Mouse (Mus musculus): ENCODE results near the gene Ccl17. TPM values are rescaled to one million over a fixed set of nuclear protein-coding genes. Genes with fewer than 3 reads are reported as not detected.

Gene Ccl17
- polyA plus RNA-seq (2016; fragmentation: Nextera tagmentation; extraction: Ambion mirVana), result not detected in 2 replicates

DNA sequence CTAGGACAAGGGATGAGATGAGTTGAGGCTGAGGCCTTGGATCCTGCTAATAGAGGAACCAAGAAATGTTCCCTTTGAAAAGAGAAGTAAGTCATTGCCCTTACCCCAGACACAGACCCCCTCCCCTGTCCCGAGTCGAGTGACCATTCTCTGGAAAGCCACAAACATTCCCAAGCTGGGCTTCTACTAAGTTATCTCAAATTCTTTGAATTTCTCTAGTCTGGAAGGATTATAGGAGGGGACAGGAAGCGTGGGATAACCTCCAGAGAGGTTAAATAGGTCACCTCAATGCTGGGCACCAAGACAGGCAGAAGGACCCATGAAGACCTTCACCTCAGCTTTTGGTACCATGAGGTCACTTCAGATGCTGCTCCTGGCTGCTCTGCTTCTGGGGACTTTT lies at the start of gene Ccl17:
Gene Ccl17 (plus strand): TSS at position 301 of the 400 bp plus-strand sequence.
- peaks cover 9% of the 10 kb centered on the region for H3K4me1 ChIP-seq
- no peaks in the 10 kb centered on the region for H3K36me3 ChIP-seq (replicated peaks)
- no peak for DNase-seq (ENCODE audit: low spot score)
- H3K27me3 ChIP-seq (replicated peaks; ENCODE audit: low read depth, poor library complexity, severe bottlenecking), result no peaks in the 10 kb centered on the region
- 69% methylated on average over 3 of the region's 3 CpGs for WGBS
- no peak within 1 kb of the TSS for H3K4me3 ChIP-seq
- no peak within 1 kb of the TSS for H3K27ac ChIP-seq (replicated peaks)
- H3K9me3 ChIP-seq, result no peaks in the 10 kb centered on the region

- 82% methylated on average over 9 of the region's 9 CpGs for WGBS
- Histone ChIP-seq H3K9me3 (no peaks in the 10 kb centered on the region), H3K4me3 (no peak overlapping the region), H3K27me3 (replicated peaks; ENCODE audit: low read depth, poor library complexity, severe bottlenecking) (peaks cover 37% of the 10 kb centered on the region), H3K36me3 (replicated peaks) (no peaks in the 10 kb centered on the region), H3K27ac (replicated peaks) (no peak overlapping the region), H3K4me1 (peaks cover 8% of the 10 kb centered on the region)
- no peak for DNase-seq (ENCODE audit: low spot score)
Observed at GRCm38 (mm10) chr8:94767035-94767434, 43.2 kb upstream of the Ccl17 start.

GRCm38 (mm10) chr8:94770945-94771344 lies 39.3 kb upstream of the Ccl17 start:
- H3K4me1 ChIP-seq, result peaks cover 29% of the 10 kb centered on the region
- H3K9me3 ChIP-seq, result no peaks in the 10 kb centered on the region
- 73% methylated on average over 6 of the region's 6 CpGs for WGBS
- H3K27ac ChIP-seq (replicated peaks), result no peak overlapping the region
- H3K27me3 ChIP-seq (replicated peaks; ENCODE audit: low read depth, poor library complexity, severe bottlenecking), result peaks cover 75% of the 10 kb centered on the region
- H3K36me3 ChIP-seq (replicated peaks), result no peaks in the 10 kb centered on the region
- H3K4me3 ChIP-seq, result no peak overlapping the region
- no peak for DNase-seq (ENCODE audit: low spot score)

GRCm38 (mm10) chr8:94771941-94772670 lies 38.1 kb upstream of the Ccl17 start, which contains the start of gene Cx3cl1:
TSS of gene Cx3cl1 (plus strand) at chr8:94772009.
- peak; percentile 87 for DNase-seq (ENCODE audit: low spot score)
- H3K36me3 ChIP-seq (replicated peaks), result no peaks in the 10 kb centered on the region
- H3K4me1 ChIP-seq, result peaks cover 29% of the 10 kb centered on the region
- WGBS, result under 1% methylated on average over 38 of the region's 38 CpGs
- H3K9me3 ChIP-seq, result no peaks in the 10 kb centered on the region
- peak within 1 kb of the TSS; percentile 46 for H3K27ac ChIP-seq (replicated peaks)
- peaks cover 75% of the 10 kb centered on the region for H3K27me3 ChIP-seq (replicated peaks; ENCODE audit: low read depth, poor library complexity, severe bottlenecking)
- H3K4me3 ChIP-seq, result peak within 1 kb of the TSS; percentile 60

DNA sequence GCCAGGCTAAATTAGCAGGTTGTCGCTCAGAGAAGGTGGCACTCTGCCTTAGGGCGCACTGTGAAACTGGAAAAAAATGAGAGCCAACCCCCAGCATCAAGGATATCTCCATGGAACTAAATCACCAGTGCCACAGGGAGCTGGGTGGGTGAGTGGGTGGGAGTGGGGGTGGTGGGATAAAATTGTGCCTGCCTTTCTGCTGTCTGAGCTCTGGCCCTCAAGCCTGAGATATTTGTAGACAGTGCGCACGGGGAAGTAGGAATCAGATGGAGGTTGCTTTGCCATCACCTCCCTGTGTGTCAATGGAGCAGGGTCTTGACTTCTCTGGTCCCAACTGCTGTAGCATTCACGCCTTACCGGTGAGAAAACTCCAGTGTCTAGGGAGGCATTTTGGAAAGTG lies 37.2 kb upstream of the Ccl17 start:
- Histone ChIP-seq H3K4me3 (peak overlapping the region; percentile 60; the same call in 1 of the 2 replicates), H3K36me3 (replicated peaks) (no peaks in the 10 kb centered on the region), H3K27me3 (replicated peaks; ENCODE audit: low read depth, poor library complexity, severe bottlenecking) (peaks cover 75% of the 10 kb centered on the region), H3K27ac (replicated peaks) (no peak overlapping the region), H3K9me3 (no peaks in the 10 kb centered on the region), H3K4me1 (peaks cover 33% of the 10 kb centered on the region)
- 43% methylated on average over 6 of the region's 6 CpGs for WGBS
- no peak for DNase-seq (ENCODE audit: low spot score)

GRCm38 (mm10) chr8:94773700-94774171 lies 36.5 kb upstream of the Ccl17 start:
- H3K27me3 ChIP-seq (replicated peaks; ENCODE audit: low read depth, poor library complexity, severe bottlenecking), result peaks cover 71% of the 10 kb centered on the region
- 10% methylated on average over 12 of the region's 12 CpGs for WGBS
- no peaks in the 10 kb centered on the region for H3K36me3 ChIP-seq (replicated peaks)
- peak overlapping the region; percentile 8; the same call in 1 of the 2 replicates for H3K4me3 ChIP-seq
- DNase-seq (ENCODE audit: low spot score), result no peak
- no peaks in the 10 kb centered on the region for H3K9me3 ChIP-seq
- H3K27ac ChIP-seq (replicated peaks), result no peak overlapping the region
- peaks cover 39% of the 10 kb centered on the region for H3K4me1 ChIP-seq

DNA sequence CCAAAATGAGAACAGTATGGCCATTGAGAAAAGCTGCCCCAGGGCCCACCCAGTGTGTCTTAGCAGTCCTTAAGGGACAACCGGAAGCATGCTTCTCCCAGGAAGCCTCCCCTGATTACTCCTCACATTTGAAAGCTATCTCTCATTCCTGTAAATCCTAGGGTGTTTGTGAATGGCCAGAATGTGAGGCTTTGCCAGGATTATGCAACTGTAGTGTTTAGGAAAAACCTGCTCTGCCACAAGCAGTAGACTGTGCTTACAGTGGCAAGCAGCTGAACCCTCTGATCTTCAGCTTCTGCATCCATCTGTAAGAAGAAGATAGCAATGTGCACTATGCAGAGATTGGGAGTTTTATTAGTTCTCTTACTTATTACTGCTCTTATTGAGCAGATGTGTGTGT lies 35.7 kb upstream of the Ccl17 start:
- no peak for DNase-seq (ENCODE audit: low spot score)
- Histone ChIP-seq H3K4me3 (no peak overlapping the region), H3K27me3 (replicated peaks; ENCODE audit: low read depth, poor library complexity, severe bottlenecking) (peaks cover 62% of the 10 kb centered on the region), H3K36me3 (replicated peaks) (no peaks in the 10 kb centered on the region), H3K9me3 (no peaks in the 10 kb centered on the region), H3K27ac (replicated peaks) (no peak overlapping the region), H3K4me1 (peaks cover 47% of the 10 kb centered on the region)
- 76% methylated on average over 1 of the region's 1 CpGs for WGBS

- Histone ChIP-seq H3K4me1 (peaks cover 53% of the 10 kb centered on the region), H3K36me3 (replicated peaks) (no peaks in the 10 kb centered on the region), H3K27ac (replicated peaks) (no peak overlapping the region), H3K27me3 (replicated peaks; ENCODE audit: low read depth, poor library complexity, severe bottlenecking) (peaks cover 50% of the 10 kb centered on the region), H3K9me3 (no peaks in the 10 kb centered on the region), H3K4me3 (no peak overlapping the region)
- DNase-seq (ENCODE audit: low spot score), result no peak
- WGBS, result 89% methylated on average over 2 of the region's 2 CpGs
Observed at GRCm38 (mm10) chr8:94776346-94776745, 33.9 kb upstream of the Ccl17 start.

DNA sequence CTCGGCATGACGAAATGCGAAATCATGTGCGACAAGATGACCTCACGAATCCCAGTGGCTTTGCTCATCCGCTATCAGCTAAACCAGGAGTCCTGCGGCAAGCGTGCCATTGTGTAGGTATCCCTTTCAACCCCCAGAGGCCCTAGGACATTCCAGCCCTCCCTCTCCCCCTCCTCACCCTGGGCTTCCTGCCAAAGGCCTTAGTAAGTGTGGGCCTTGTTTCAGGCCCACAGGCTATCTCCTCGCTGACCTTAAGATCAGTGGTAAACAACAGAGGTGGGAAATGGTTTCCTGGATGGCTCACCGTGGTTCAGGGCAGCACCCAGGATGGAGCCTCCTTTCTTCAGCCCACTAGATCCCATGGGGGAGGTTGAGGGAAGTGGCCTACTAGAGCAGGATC lies 32.2 kb upstream of the Ccl17 start:
- peaks cover 33% of the 10 kb centered on the region for H3K27me3 ChIP-seq (replicated peaks; ENCODE audit: low read depth, poor library complexity, severe bottlenecking)
- no peaks in the 10 kb centered on the region for H3K9me3 ChIP-seq
- DNase-seq (ENCODE audit: low spot score), result no peak
- peak overlapping the region; percentile 2 for H3K27ac ChIP-seq (replicated peaks)
- H3K4me1 ChIP-seq, result peaks cover 44% of the 10 kb centered on the region
- WGBS, result 67% methylated on average over 10 of the region's 10 CpGs
- no peaks in the 10 kb centered on the region for H3K36me3 ChIP-seq (replicated peaks)
- H3K4me3 ChIP-seq, result no peak overlapping the region

- DNase-seq (ENCODE audit: low spot score), result no peak
- Histone ChIP-seq H3K27me3 (replicated peaks; ENCODE audit: low read depth, poor library complexity, severe bottlenecking) (peaks cover 29% of the 10 kb centered on the region), H3K4me3 (no peak overlapping the region), H3K27ac (replicated peaks) (peak overlapping the region; percentile 2), H3K4me1 (peaks cover 40% of the 10 kb centered on the region), H3K36me3 (replicated peaks) (no peaks in the 10 kb centered on the region), H3K9me3 (no peaks in the 10 kb centered on the region)
- WGBS, result 53% methylated on average over 5 of the region's 5 CpGs
Observed at GRCm38 (mm10) chr8:94778473-94778872, 31.8 kb upstream of the Ccl17 start.

- Histone ChIP-seq H3K4me1 (peaks cover 35% of the 10 kb centered on the region), H3K27me3 (replicated peaks; ENCODE audit: low read depth, poor library complexity, severe bottlenecking) (peaks cover 23% of the 10 kb centered on the region), H3K27ac (replicated peaks) (peak overlapping the region; percentile 2), H3K9me3 (no peaks in the 10 kb centered on the region), H3K4me3 (no peak overlapping the region), H3K36me3 (replicated peaks) (no peaks in the 10 kb centered on the region)
- DNase-seq (ENCODE audit: low spot score), result no peak
- WGBS, result 74% methylated on average over 10 of the region's 10 CpGs
Observed at GRCm38 (mm10) chr8:94778895-94779533, 31.2 kb upstream of the Ccl17 start.

- Histone ChIP-seq H3K36me3 (replicated peaks) (no peaks in the 10 kb centered on the region), H3K4me1 (peaks cover 37% of the 10 kb centered on the region), H3K9me3 (no peaks in the 10 kb centered on the region), H3K27me3 (replicated peaks; ENCODE audit: low read depth, poor library complexity, severe bottlenecking) (peaks cover 16% of the 10 kb centered on the region), H3K27ac (replicated peaks) (no peak overlapping the region; the same call in 1 of the 2 replicates), H3K4me3 (no peak overlapping the region)
- no peak for DNase-seq (ENCODE audit: low spot score)
- WGBS, result 92% methylated on average over 16 of the region's 16 CpGs
Observed at GRCm38 (mm10) chr8:94779534-94780294, 30.5 kb upstream of the Ccl17 start.

Data from embryonic facial prominence, embryonic 10.5 days (tissue).